Mouse (Mus musculus): ENCODE measurements around the gene Ndufs2. TPM values are rescaled to one million over a fixed set of nuclear protein-coding genes. Genes with fewer than 3 reads are reported as not detected.

Ndufs2 gene
- polyA plus RNA-seq, 1 experiment = 145 TPM

- no peak for DNase-seq (ENCODE audit: low read depth)
Measured at GRCm38 (mm10) chr1:171279012-171279705, 28.0 kb upstream of the Ndufs2 start.

GRCm38 (mm10) chr1:171278436-171278835 is 27.2 kb upstream of the Ndufs2 start:
- DNase-seq (ENCODE audit: low read depth) = no peak

DNA sequence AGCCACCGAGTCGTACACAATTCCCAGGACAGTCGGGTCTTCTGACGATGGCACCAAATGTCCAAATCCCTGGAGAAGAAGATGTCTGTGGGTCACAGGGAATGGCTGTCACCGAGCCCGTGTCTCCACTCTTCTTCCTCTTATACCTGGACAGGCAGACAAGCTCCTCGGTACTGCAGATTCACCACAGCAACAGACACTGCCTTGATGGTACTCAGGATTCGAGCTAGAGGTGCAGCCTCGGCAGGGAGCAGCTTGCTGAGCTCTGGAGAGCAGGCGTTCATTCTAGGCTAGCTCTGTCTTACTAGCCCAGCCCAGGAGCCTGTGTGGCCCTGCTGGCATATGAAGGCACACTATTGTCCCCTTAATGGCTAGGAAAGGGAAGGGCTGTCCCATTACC is 26.5 kb upstream of the Ndufs2 start:
- no peak for DNase-seq (ENCODE audit: low read depth)

- no peak for DNase-seq (ENCODE audit: low read depth)
Measured at GRCm38 (mm10) chr1:171276110-171276748, 25.0 kb upstream of the Ndufs2 start.

DNA sequence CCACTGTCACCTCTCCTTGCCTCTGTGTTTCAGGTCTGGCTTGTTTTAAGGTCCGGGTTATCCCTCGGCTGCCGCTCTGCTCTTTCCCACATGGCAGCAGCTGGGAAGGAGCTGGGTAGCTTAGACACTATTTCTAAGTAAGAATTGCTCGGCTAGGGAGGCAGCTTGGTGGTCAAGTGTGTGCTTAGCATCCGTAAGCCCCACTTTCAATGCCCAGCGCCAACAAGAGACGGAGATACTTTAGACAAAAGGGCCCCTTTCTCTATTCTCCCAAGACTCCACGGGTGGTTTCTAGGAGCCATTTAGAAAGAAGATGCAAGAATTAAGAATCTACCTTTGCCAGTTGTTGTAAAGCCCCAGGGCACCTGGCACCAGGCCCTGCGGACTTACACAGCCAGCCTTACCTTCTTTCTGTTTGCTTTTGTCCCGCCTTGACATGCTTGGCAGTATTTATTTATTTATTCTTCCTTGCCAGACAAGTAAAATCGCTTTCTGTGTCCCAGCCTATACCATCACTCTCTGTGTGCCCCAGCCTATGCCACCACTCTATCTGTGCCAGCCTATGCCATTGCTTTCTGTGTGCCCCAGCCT is 24.1 kb upstream of the Ndufs2 start:
- no peak for DNase-seq (ENCODE audit: low read depth)

GRCm38 (mm10) chr1:171274171-171274570 is 23.0 kb upstream of the Ndufs2 start:
- DNase-seq (ENCODE audit: low read depth) = no peak

- no peak for DNase-seq (ENCODE audit: low read depth)
Measured at GRCm38 (mm10) chr1:171272086-171272485, 20.9 kb upstream of the Ndufs2 start.

GRCm38 (mm10) chr1:171271622-171272021 is 20.4 kb upstream of the Ndufs2 start:
- no peak for DNase-seq (ENCODE audit: low read depth)

GRCm38 (mm10) chr1:171271196-171271595 is 20.0 kb upstream of the Ndufs2 start:
- no peak for DNase-seq (ENCODE audit: low read depth)

DNA sequence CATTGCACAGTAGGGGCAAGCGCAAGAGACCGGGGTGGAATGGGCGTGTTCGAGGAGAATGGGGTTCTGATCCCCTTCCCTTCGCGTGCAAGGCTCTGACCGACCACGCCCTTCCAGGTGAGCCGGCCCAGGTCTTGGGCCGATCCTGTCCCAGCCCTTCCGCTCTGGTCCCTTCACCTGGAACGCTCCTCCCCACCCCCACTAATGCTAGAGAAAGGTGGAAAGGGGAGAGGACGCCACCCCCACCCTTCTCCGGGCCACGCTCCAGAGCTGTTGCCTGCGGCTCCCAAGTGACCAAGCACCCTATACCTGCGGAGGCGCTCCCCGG is 19.3 kb upstream of the Ndufs2 start:
- no peak for DNase-seq (ENCODE audit: low read depth)

DNA sequence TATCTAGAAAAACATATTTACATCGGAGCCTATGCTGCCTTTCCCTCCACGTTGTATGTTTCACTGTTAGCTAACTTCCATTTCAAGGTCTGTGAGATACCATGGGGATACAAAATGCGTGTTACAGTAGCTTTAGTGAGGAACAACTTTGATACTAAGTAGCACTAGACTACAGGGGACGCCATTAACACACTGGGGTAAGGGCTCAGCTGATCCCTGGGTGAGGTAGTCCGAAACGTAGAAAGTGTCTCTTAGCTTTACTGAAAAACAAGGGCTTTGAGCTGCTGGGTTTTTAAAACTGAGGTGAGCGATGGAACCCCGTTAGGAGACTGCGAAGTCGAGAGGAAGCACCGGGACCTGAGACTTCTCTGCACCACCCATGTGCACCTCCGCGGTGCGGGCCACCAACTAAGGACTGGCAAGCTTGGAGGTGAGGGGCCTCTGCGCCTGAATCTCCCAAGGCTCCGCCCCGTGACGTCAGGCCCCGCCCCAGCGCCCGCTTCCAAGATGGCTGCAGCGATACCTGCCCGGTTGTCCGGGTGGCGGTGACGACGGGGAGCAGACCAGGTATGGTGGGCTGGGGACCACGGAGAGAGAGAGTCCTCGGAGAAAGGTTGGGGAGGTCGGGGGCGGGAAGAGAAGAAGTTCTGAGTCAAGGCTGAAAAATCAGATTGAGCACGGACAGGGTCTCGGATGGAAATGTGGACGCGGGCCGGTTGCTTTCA is 18.8 kb upstream of the Ndufs2 start, which contains the start of gene B4galt3:
B4galt3 (plus strand) TSS at position 481 of the 725 bp plus-strand sequence.
- no peak for DNase-seq (ENCODE audit: low read depth)

- DNase-seq (ENCODE audit: low read depth) = no peak
Measured at GRCm38 (mm10) chr1:171268341-171268740, 17.2 kb upstream of the Ndufs2 start.

GRCm38 (mm10) chr1:171265971-171266744 is 15.0 kb upstream of the Ndufs2 start:
- no peak for DNase-seq (ENCODE audit: low read depth)

- DNase-seq (ENCODE audit: low read depth) = no peak
Measured at GRCm38 (mm10) chr1:171263666-171264461, 12.7 kb upstream of the Ndufs2 start.

- DNase-seq (ENCODE audit: low read depth) = no peak
Measured at GRCm38 (mm10) chr1:171263185-171263611, 12.0 kb upstream of the Ndufs2 start.

- no peak for DNase-seq (ENCODE audit: low read depth)
Measured at GRCm38 (mm10) chr1:171262594-171263130, 11.5 kb upstream of the Ndufs2 start.

GRCm38 (mm10) chr1:171260316-171260715 is 9.1 kb upstream of the Ndufs2 start:
- no peak for DNase-seq (ENCODE audit: low read depth)

DNA sequence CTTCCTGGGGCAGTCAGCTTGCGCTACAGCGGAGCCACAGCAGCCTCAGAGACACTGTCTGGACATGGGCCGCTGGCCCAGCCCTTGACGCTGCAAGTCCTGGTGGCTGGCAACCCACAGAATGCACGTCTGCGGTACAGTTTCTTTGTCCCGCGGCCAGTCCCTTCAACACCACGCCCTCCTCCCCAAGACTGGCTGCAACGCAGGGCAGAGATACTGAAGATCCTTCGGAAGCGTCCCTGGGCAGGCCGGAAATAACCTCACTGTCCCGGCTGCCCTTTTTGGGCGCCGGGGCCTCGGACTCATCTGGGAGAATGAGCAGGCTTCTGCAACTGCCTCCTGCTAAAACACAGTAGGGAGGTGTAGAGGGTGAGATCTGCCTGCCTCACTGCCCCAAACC is 7.7 kb upstream of the Ndufs2 start:
- no peak for DNase-seq (ENCODE audit: low read depth)

DNA sequence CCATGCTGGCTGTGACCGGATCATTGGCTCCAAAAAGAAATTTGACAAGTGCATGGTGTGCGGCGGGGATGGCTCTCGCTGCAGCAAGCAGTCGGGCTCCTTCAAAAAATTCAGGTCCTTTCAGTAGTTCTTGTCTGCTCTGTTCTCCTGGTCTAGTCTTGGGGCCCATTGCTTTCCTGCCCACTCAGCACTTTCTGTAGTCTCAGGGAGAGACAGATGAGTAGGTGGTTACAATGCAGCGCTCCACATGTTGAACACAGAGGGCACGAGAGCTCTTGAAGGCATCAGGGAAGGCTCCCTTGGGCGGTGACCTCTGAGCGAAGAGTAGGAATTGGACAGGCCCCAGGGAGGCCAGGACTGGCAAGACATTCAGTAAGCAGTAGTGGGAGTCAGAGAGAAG is 6.6 kb upstream of the Ndufs2 start:
- no peak for DNase-seq (ENCODE audit: low read depth)

- no peak for DNase-seq (ENCODE audit: low read depth)
Measured at GRCm38 (mm10) chr1:171256937-171257548, 5.9 kb upstream of the Ndufs2 start.
